Mouse (Mus musculus) left cerebral cortex, adult 2 months (tissue): ENCODE data around the gene Susd5. TPM values are rescaled to one million over a fixed set of nuclear protein-coding genes. Genes with fewer than 3 reads are reported as not detected.

Source experiments
- total RNA-seq, 2 experiments: library from RNA; stranded (reverse); gene quantifications; 2 replicates each; pipeline ENCODE4 v1.2.3; 2021

Susd5 gene
- total RNA-seq, 2 experiments from 2014 or later, result 9.1 to 11.8 TPM

Other genes starting within 250 kb of the Susd5 start
- 10 to 100 TPM; 74.6 to 82.4 TPM for gene Ubp1, start 126.2 kb upstream of the Susd5 start, total RNA-seq
- 10 to 100 TPM; 57.4 to 59.4 TPM for gene Fbxl2, start 10.9 kb upstream of the Susd5 start, total RNA-seq